Mouse (Mus musculus) midbrain, embryonic 10.5 days (tissue): Measurements from ENCODE around the gene Rps6ka3. TPM values are rescaled to one million over a fixed set of nuclear protein-coding genes. Genes with fewer than 3 reads are reported as not detected.
A peak's percentile ranks its signal among the peaks of the same experiment; 100 is the strongest.

Experiments
- DNase-seq: peaks from one replicate; pipeline ENCODE4 v3.0.0-alpha.2; 2017; ENCODE audit warnings: low spot score
- H3K27ac ChIP-seq: fragments of 300-500 bp; sonication (generic); replicated peaks from 2 replicates; pipeline ENCODE4 v1.5.1; 2016; ENCODE audit warnings: mild to moderate bottlenecking
- H3K27me3 ChIP-seq: fragments of 300-500 bp; sonication (generic); 2 replicates; pipeline ENCODE4 v1.6.1; 2016; ENCODE audit warnings: low read depth, mild to moderate bottlenecking; ENCODE audit not compliant: poor library complexity, severe bottlenecking
- H3K36me3 ChIP-seq: fragments of 300-500 bp; sonication (generic); 2 replicates; pipeline ENCODE4 v1.6.1; 2016; ENCODE audit warnings: mild to moderate bottlenecking, moderate library complexity
- H3K4me1 ChIP-seq: fragments of 300-500 bp; sonication (generic); 2 replicates; pipeline ENCODE4 v1.6.1; 2016
- H3K4me3 ChIP-seq: fragments of 300-500 bp; sonication (generic); 2 replicates; pipeline ENCODE4 v1.5.1; 2016; ENCODE audit warnings: mild to moderate bottlenecking, moderate library complexity
- H3K9me3 ChIP-seq: fragments of 300-500 bp; sonication (generic); replicated peaks from 2 replicates; pipeline ENCODE4 v1.6.1; 2016; ENCODE audit warnings: mild to moderate bottlenecking
- WGBS: fragments of 180-500 bp; shearing (Covaris S2); methylation state at CpG from one replicate; pipeline ENCODE4 v1.1.7; 2016; 5-methylcytosine and 5-hydroxymethylcytosine counted together
- polyA plus RNA-seq: library from polyadenylated mRNA; unstranded; fragments of >200 nt; fragmentation: Nextera tagmentation; extraction: Ambion mirVana; gene quantifications from 2 replicates; pipeline ENCODE4 v1.2.1, GENCODE M21; 2016

Rps6ka3 gene
- 4.8 and 5.4 TPM in 2 replicates for polyA plus RNA-seq

DNA sequence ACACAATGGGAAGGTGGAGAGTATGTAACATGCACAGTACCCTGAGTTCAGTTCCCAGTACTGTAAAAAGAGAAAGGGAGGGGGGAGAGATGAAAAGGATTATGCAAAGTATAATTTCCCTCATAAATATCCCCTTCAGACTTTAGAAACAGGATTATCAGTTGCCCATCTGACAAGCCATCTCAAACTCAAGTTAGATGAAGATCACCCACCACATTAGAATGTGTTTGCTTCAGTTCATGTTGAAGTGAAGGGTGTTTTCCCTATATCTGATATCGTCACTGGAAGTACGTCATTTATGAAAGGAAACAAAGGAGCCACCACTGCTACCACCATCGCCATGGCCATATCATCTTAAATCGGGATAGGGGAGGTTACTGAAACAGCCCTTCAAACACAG is at the start of gene Rps6ka3:
Gene Rps6ka3, plus strand, starts transcription at position 301 of the 400 bp plus-strand sequence.
- WGBS, result 88% methylated on average over 4 of the region's 4 CpGs
- Histone ChIP-seq H3K27ac (no peak within 1 kb of the TSS), H3K36me3 (no peaks in the 10 kb centered on the region), H3K9me3 (no peaks in the 10 kb centered on the region), H3K4me1 (no peaks in the 10 kb centered on the region), H3K27me3 (peaks cover 63% of the 10 kb centered on the region), H3K4me3 (no peak within 1 kb of the TSS)
- no peak for DNase-seq

DNA sequence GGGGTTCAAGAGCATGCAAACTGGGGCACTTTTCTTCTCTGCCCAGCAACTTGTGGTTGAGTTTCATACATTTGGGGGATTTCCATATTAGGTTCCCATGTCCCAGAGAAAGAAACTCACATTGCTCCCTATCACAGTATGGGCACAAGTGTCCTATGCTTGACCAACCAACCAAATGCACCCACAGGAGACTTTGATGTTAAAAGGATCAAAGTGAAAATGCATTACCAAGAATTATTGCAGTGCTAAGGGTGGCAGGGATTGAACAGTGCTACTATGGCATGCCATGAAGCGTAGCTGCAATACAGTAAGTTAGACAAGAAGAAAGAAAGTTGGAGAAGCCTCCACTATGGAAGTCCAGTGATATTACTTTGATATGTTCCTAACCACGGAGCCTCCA is 40.9 kb upstream of the Rps6ka3 start:
- no peak overlapping the region for H3K27ac ChIP-seq
- no peaks in the 10 kb centered on the region for H3K9me3 ChIP-seq
- 90% methylated on average over 2 of the region's 2 CpGs for WGBS
- H3K36me3 ChIP-seq, result no peaks in the 10 kb centered on the region
- no peak for DNase-seq
- no peaks in the 10 kb centered on the region for H3K4me1 ChIP-seq
- H3K4me3 ChIP-seq, result no peak overlapping the region
- H3K27me3 ChIP-seq, result peaks cover 43% of the 10 kb centered on the region

DNA sequence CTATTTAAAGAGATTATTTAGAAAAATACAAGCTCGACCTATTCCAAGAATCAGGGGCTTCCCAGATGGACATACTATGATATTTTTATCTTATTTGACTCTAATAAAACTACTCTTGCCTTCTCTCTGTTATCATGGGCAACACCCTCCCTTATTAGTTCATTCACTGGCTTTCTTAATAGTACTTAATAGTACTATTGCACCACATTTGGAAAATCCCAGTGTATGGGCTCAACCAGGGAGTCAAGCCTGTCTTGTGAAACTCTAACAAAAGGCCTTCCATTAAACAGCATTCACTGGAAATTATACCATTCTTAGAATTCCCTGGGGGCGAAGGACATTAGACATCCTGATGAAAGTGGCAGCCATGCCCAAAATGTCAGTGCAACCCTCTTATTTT is 38.5 kb upstream of the Rps6ka3 start:
- Histone ChIP-seq H3K36me3 (no peaks in the 10 kb centered on the region), H3K9me3 (no peaks in the 10 kb centered on the region), H3K27ac (no peak overlapping the region), H3K27me3 (peaks cover 43% of the 10 kb centered on the region), H3K4me1 (no peaks in the 10 kb centered on the region), H3K4me3 (no peak overlapping the region)
- no peak for DNase-seq
- 78% methylated on average over 2 of the region's 2 CpGs for WGBS

GRCm38 (mm10) chrX:159191581-159191980 is 18.5 kb upstream of the Rps6ka3 start:
- Histone ChIP-seq H3K9me3 (no peaks in the 10 kb centered on the region), H3K27me3 (peaks cover 78% of the 10 kb centered on the region), H3K36me3 (no peaks in the 10 kb centered on the region), H3K4me3 (no peak overlapping the region), H3K4me1 (no peaks in the 10 kb centered on the region), H3K27ac (no peak overlapping the region)
- WGBS, result 87% methylated on average over 4 of the region's 4 CpGs
- DNase-seq, result no peak

- H3K36me3 ChIP-seq, result no peaks in the 10 kb centered on the region
- no peak overlapping the region for H3K4me3 ChIP-seq
- H3K4me1 ChIP-seq, result no peaks in the 10 kb centered on the region
- no peak for DNase-seq
- H3K27ac ChIP-seq, result no peak overlapping the region
- H3K27me3 ChIP-seq, result peaks cover 69% of the 10 kb centered on the region
- no peaks in the 10 kb centered on the region for H3K9me3 ChIP-seq
These were observed 10.6 kb upstream of the Rps6ka3 start for GRCm38 (mm10) chrX:159199495-159199894.

- H3K27ac ChIP-seq, result no peak overlapping the region
- no peak overlapping the region for H3K4me3 ChIP-seq
- peaks cover 69% of the 10 kb centered on the region for H3K27me3 ChIP-seq
- H3K36me3 ChIP-seq, result no peaks in the 10 kb centered on the region
- 74% methylated on average over 5 of the region's 5 CpGs for WGBS
- DNase-seq, result no peak
- no peaks in the 10 kb centered on the region for H3K9me3 ChIP-seq
- no peaks in the 10 kb centered on the region for H3K4me1 ChIP-seq
These were observed 10.0 kb upstream of the Rps6ka3 start for GRCm38 (mm10) chrX:159200101-159200500.

- no peaks in the 10 kb centered on the region for H3K9me3 ChIP-seq
- DNase-seq, result no peak
- H3K27ac ChIP-seq, result no peak overlapping the region
- WGBS, result 80% methylated on average over 5 of the region's 5 CpGs
- no peaks in the 10 kb centered on the region for H3K36me3 ChIP-seq
- no peaks in the 10 kb centered on the region for H3K4me1 ChIP-seq
- peaks cover 61% of the 10 kb centered on the region for H3K27me3 ChIP-seq
- no peak overlapping the region for H3K4me3 ChIP-seq
These were observed 931 bp downstream of the Rps6ka3 start for GRCm38 (mm10) chrX:159210892-159211583.

DNA sequence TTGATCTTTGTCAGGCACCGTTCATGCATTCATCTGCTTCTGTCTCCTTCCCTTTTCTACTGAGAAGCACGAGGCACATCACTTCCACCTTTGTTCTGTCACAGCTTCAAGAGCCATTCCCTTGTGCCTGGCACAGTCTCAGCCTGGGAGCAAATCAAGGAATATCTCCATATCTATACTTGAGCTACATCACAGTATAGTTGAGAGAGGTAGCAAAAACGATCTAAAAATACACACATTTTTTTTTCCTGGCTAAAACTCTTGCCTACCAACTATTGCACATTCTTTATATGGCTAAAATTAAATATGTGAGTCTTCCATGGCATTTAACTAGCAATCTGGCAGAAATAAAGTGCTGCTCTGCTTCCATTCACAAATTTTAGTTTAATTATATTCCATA is 5.1 kb downstream of the Rps6ka3 start:
- no peak for DNase-seq
- H3K4me3 ChIP-seq, result no peak overlapping the region

GRCm38 (mm10) chrX:159222474-159222873 is 12.4 kb downstream of the Rps6ka3 start:
- H3K36me3 ChIP-seq, result no peaks in the 10 kb centered on the region
- H3K27ac ChIP-seq, result no peak overlapping the region
- H3K27me3 ChIP-seq, result peaks cover 40% of the 10 kb centered on the region
- 74% methylated on average over 3 of the region's 3 CpGs for WGBS
- DNase-seq, result no peak
- no peaks in the 10 kb centered on the region for H3K9me3 ChIP-seq
- no peaks in the 10 kb centered on the region for H3K4me1 ChIP-seq
- no peak overlapping the region for H3K4me3 ChIP-seq

More for the DNA sequence above, 5.1 kb downstream of the Rps6ka3 start:
- Histone ChIP-seq H3K36me3 (no peaks in the 10 kb centered on the region), H3K9me3 (no peaks in the 10 kb centered on the region), H3K4me1 (no peaks in the 10 kb centered on the region), H3K27ac (no peak overlapping the region), H3K27me3 (peaks cover 65% of the 10 kb centered on the region)
- 54% methylated on average over 3 of the region's 3 CpGs for WGBS

DNA sequence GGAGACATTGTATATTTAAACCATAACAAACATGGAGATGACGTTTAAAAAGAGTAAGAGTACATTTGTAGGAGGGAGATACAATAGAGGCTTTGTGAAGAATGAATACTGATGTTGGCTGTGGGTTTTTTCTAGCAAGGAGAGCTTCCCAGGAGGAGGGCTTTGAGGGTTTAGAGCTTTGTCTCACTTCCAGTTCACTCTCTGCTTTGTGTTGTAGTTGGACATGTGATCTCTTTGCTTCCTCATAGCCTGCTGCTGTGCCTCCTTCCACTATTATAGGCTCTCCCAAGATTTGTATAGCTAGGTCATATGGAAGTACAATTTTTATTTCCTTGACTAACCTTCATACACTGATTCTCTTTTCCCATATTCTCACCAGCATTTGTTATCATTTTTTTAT is 27.2 kb downstream of the Rps6ka3 start:
- Histone ChIP-seq H3K27me3 (peaks cover 30% of the 10 kb centered on the region), H3K27ac (no peak overlapping the region), H3K9me3 (no peaks in the 10 kb centered on the region), H3K4me1 (no peaks in the 10 kb centered on the region), H3K36me3 (no peaks in the 10 kb centered on the region), H3K4me3 (no peak overlapping the region)
- 30% methylated on average over 1 of the region's 1 CpGs for WGBS
- DNase-seq, result no peak

GRCm38 (mm10) chrX:159254001-159254884 is 44.1 kb downstream of the Rps6ka3 start:
- Histone ChIP-seq H3K36me3 (no peaks in the 10 kb centered on the region), H3K9me3 (0 out of 2 replicates have a peak, but pooled peaks cover 7% of the 10 kb centered on the region), H3K4me1 (peaks cover 7% of the 10 kb centered on the region), H3K4me3 (peak overlapping the region; percentile 76), H3K27me3 (peaks cover 50% of the 10 kb centered on the region), H3K27ac (peak overlapping the region; percentile 90)
- peak; percentile 31 for DNase-seq
- 34% methylated on average over 25 of the region's 27 CpGs for WGBS

GRCm38 (mm10) chrX:159255123-159255978 is 45.2 kb downstream of the Rps6ka3 start:
- WGBS, result 26% methylated on average over 50 of the region's 71 CpGs
- H3K27me3 ChIP-seq, result peaks cover 43% of the 10 kb centered on the region

More at GRCm38 (mm10) chrX:159255123-159255978, 45.2 kb downstream of the Rps6ka3 start:
- Histone ChIP-seq H3K27ac (peak overlapping the region; percentile 90), H3K4me3 (peak overlapping the region; percentile 76), H3K36me3 (no peaks in the 10 kb centered on the region), H3K9me3 (0 out of 2 replicates have a peak, but pooled peaks cover 7% of the 10 kb centered on the region), H3K4me1 (peaks cover 7% of the 10 kb centered on the region)
- DNase-seq, result peak; percentile 89
